Mouse (Mus musculus) frontal cortex, postnatal 36 days (tissue): ENCODE measurements around the gene Gm20388.
"Not testable (repeated sequence)": the region's sequence is repeated elsewhere in the genome, so short reads cannot be mapped to it uniquely, and the experiment has no call there.

Source experiments
- DNase-seq, 2 experiments: peaks; one replicate each; pipeline ENCODE4 v3.0.0; 2022; ENCODE audit warnings: low spot score in 2 of 2

Gm20388 gene

GRCm38 (mm10) chr8:122620446-122620845, 2709.8 kb downstream of the Gm20388 start:
- no peak for DNase-seq

DNA sequence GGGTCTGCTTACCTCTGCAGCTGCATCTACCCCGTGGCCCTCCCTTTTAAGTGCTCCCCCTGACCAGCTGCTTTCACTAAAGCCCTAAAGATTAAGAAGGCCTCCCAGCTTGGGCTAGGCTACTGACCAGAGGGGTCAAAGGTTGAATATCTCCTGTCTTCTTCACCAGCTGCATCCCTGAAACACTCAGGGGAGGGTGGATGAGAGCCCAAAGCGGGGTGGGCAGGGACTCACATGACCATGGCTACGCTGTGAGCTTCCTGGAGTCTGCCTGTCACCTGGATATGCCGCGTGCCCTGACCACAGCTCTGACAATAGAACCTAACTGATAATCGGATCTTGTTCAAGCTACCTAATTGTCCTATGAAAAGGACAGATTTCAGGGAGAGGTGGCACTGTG, 2712.1 kb downstream of the Gm20388 start, which contains the start of gene Pabpn1l:
Gene Pabpn1l (minus strand): TSS at position 13 of the 400 bp plus-strand sequence.
- no peak for DNase-seq

GRCm38 (mm10) chr8:122623844-122624642, 2713.4 kb downstream of the Gm20388 start:
- no peak for DNase-seq

DNA sequence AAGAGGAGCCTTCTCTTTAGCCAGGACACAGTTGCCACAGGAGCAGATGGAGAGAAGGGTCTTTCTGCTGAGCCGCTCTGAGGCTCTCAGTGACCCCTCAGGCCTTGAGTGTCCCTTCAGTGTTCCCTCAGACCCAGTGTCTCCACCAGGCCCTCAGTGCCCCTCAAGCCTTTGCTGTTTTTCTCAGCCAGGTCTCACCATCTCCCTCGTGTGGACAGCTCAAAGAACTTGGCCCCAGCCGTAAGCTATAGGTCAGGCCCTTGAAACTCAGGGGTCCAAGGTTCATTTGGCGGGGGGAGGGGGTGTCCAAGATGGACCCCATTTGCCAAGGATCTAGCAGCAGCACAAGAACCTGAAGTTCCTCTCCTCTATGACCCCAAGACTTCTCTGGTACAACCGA, 2714.0 kb downstream of the Gm20388 start:
- no peak for DNase-seq

GRCm38 (mm10) chr8:122625811-122626210, 2715.2 kb downstream of the Gm20388 start:
- DNase-seq: no peak

GRCm38 (mm10) chr8:122626896-122627295, 2716.3 kb downstream of the Gm20388 start:
- DNase-seq: no peak

DNA sequence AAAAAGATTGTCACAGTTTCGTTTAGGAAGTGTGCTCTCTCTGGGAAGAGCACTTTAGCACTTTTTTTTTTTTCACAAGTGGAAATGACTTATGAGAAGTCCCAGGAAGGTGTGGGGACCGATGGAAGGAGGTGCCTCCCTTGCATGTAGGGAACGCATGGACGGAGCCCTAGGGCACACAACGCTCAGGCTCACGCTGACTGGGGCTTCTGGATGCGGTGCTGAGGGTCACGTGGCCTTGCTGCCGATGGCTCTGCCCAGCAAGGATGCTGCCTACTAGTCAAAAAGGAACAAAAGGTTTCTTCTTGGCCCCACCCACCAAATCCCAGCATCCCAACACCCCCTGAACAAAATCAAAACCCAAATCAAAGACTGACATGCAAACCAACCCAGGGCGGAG, 2718.7 kb downstream of the Gm20388 start:
- DNase-seq: no peak

GRCm38 (mm10) chr8:122630696-122631095, 2720.1 kb downstream of the Gm20388 start:
- no peak for DNase-seq

DNA sequence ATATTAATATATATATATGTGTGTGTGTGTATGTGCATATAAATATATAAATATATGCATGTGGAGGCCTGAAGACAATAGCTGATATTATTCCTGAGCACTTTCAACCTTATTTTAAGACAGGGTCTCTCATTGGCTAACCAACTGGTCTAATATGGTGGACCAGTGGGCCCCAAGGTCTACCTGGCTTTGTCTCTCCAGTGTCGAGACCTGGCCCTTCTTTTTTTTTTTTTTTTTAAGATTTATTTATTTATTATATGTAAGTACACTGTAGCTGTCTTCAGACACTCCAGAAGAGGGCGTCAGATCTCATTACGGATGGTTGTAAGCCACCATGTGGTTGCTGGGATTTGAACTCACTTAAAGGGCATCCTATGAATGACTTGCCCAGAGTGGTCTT, 2721.5 kb downstream of the Gm20388 start:
- DNase-seq: not testable (repeated sequence)

DNA sequence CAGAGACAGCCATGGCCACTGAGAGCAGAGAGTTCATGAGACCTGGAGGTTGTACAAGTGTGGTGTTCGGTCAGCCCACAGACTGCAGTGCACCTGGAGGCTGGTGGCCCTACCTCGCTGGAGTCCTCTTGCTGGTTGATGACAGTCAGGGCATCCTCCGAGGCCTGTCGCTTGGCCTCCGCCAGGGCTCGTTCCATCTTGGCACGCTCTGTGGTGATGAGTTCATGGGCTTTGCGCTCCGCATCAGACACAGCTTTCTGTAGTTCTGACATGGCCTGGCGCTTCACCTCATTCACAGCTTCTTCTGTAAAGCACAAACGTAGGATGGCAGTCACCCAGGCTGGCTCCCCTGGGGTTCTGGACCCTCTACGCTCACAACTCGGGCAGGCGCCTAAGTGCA, 2722.6 kb downstream of the Gm20388 start:
- DNase-seq: no peak

- DNase-seq: no peak
Measured at GRCm38 (mm10) chr8:122635878-122636802, 2725.5 kb downstream of the Gm20388 start.

GRCm38 (mm10) chr8:122636803-122637175, 2726.1 kb downstream of the Gm20388 start:
- peak; percentile 34 to 55 for DNase-seq

- no peak for DNase-seq
Measured at GRCm38 (mm10) chr8:122637230-122637629, 2726.6 kb downstream of the Gm20388 start.

DNA sequence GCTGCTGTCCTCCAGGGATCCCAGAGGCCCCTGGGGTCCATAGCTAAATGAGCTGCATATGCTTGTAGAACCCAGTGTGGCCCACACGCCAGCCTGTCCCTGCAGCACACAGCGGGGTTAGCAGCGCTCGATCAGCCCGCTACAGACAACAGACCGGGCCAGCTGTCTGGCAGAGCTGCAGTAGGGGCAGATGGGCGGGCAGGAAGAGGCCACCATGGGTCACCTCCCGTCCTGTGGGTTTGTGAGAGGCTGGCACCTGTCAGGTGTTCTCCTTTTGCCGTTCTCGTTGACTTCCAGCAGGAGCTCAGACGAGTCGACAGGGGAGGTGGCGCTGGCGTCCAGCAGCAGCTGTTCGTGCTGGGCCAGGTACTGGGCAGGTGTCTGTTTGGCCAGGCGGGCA, 2728.0 kb downstream of the Gm20388 start:
- no peak for DNase-seq

DNA sequence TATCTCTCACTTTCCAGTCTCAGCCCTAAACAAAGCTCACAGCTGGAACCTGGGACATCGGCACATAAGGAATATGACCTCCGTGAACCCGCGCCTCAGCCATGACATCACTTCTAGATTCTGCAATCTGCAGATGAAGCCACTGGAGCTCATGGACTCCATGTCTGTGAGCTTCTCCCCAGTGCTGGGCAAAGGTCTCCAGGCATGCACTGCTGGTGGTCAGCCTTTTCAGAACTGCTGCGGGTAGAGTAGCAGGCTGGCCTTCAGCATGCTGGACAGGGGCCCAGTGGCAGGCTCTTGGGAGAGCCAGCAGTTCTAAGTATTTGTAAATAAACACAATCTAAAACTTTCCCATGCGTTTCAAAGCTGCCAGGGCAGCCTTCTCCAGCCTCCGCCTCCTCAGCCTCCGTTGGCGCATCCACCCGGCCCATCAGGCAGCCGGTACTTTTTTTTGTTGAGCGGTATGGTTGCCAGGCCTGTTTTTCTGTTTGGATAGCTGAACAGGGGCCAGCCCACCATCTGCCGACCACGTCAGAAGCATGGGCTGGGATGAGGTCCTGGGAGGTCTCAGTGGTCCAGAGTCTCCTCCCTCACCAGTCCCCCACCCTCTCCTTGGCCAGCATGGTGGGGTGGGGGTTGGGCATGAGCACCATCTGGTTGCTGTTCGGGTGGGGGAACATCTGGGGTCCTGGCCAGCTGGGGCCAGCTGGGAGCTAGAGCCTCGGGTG, 2729.0 kb downstream of the Gm20388 start:
- DNase-seq: peak; percentile 21 to 29

GRCm38 (mm10) chr8:122640825-122641224, 2730.2 kb downstream of the Gm20388 start:
- DNase-seq: no peak

DNA sequence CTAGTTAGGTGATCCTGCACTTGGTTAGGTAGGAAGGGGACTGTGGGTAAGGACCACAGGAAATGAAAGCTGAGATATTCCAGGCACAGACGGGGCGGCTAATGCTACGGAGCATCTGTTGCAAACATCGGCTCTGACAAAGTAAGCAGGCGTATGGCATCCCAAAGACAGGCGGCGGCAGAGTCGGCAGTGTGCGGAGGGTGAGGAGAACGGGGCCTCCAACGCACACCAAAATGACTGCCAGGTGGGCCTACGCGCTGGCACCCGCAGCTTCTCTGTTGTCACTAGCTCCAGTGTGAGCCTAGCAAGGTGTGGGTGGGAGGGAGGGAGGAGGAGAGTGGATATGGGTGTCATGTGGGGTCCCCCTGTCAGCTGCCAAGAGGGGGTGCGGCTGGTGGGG, 2730.8 kb downstream of the Gm20388 start:
- DNase-seq: peak; percentile 68 to 86

DNA sequence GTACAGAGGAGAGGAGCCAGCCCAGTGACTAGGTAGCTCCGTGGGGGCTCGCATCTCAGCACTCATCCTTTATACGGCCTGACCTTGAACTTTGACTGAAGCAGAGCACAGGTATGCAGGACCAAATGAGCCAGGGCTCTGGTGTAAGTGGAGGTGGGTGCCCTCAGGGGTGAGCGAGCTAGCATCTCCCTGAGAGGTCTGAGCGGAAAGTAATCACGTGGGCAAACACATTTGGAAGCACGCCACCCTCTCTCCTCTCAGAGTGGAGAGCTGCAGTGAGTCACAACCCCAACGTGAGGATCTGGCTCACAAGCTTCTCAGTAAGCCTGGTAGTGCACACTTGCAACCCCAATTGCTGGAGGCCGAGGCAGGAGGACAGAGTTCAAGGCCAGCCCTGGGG, 2731.4 kb downstream of the Gm20388 start:
- peak; percentile 66 to 70 for DNase-seq

DNA sequence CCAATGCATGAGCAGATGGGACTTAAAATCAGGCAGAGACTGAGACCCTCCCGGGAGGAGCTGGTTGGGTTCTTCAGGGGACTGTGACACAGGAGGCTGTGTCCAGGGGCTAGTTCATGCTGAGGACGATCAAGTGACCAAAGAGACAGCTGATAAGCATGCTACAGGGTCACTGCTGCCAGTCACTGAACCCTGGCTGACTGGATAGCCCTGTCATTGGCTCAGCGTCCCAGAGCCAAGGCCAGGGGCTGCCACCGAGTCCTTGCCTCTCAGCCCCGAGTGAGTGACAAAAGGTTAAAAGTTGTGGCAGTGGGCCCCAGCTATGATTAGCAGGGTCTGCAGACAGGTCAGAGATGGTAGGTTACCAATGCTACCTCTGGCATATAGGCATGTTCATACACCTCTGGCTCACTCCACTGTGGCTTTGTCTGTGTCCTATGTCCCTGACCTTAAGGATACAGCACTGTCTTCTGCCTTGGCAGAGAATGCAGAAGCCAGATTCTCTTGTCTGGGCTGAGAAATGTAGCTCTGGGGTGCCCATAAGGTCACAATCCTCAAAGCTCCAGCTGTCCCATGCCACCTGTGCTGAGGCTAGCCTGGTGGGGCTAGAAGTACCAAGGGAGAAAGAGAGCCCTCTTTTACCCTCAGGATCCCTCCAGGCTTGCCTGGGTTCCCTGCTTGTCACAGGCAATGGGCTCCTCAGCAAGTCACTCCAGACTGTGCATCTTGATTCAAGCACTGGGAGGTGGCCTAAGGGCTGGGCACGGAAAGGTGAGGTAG, 2733.7 kb downstream of the Gm20388 start:
- DNase-seq: no peak

DNA sequence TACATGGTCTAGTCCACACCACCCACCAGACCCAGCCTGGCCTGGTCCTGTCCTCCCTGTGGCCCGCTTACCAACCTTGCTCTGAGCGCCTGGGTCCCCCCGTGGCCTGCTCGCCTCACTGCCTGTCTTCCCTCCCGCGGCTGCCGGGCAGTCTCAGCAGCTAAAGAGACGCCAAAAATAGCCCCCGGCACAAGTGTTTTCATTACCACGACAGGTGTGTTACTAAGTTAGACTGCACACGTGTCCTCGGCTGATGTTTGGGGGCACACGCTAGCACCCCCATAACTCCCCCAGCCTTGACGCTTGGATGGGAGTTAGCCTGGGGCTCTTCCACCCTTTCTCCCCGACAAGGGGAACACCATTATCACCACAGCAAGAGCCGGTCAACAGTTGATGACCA, 2735.7 kb downstream of the Gm20388 start:
- DNase-seq: no peak
